Mouse (Mus musculus) CH12.LX (cell line): ENCODE data around the gene Xpo6. TPM values are rescaled to one million over a fixed set of nuclear protein-coding genes. Genes with fewer than 3 reads are reported as not detected.

Experiments
- DNase-seq: peaks from one replicate; pipeline ENCODE4 v3.0.0-alpha.2; 2013; ENCODE audit errors: extremely low read depth
- H3K27ac ChIP-seq: 2 replicates; pipeline ENCODE4 v1.5.1; 2012; ENCODE audit warnings: low read depth, mild to moderate bottlenecking, control low read depth, moderate library complexity; ENCODE audit not compliant: insufficient read depth
- H3K27me3 ChIP-seq: replicated peaks from 2 replicates; pipeline ENCODE3; 2012; ENCODE audit warnings: inconsistent platforms
- H3K36me3 ChIP-seq, 2 experiments: replicated peaks in 1 of 2; 2 replicates each; pipeline versions ENCODE3 to v1.6.1; 2012; ENCODE audit warnings: inconsistent platforms in 1 of 2, low read length in 1 of 2, mild to moderate bottlenecking in 1 of 2, mixed read lengths in 1 of 2, moderate library complexity in 1 of 2; ENCODE audit not compliant: control insufficient read depth in 1 of 2, insufficient read depth in 1 of 2
- H3K4me1 ChIP-seq, 2 experiments: 2 replicates each; pipeline ENCODE4 v1.6.1; 2012; ENCODE audit warnings: inconsistent platforms in 1 of 2, moderate library complexity in 1 of 2; ENCODE audit not compliant: insufficient read depth in 2 of 2, control insufficient read depth in 1 of 2
- H3K4me2 ChIP-seq: 2 replicates; pipeline ENCODE4 v1.6.1; 2012; ENCODE audit warnings: low read depth, mild to moderate bottlenecking, control low read depth; ENCODE audit not compliant: poor library complexity, insufficient read depth, severe bottlenecking
- H3K4me3 ChIP-seq, 3 experiments: fragments of 150-350 bp in 1 of 3; sonication (generic) in 1 of 3; replicated peaks in 1 of 3; 2 replicates each; pipeline versions ENCODE3 to v1.5.1; 2011 to 2012; ENCODE audit warnings: low read depth in 2 of 3, low read length in 2 of 3, mild to moderate bottlenecking in 2 of 3, moderate library complexity in 2 of 3, control low read depth in 1 of 3, improper control_type of control experiment in 1 of 3, inconsistent platforms in 1 of 3, mixed read lengths in 1 of 3; ENCODE audit not compliant: poor library complexity in 1 of 3
- H3K79me2 ChIP-seq: replicated peaks from 2 replicates; pipeline ENCODE4 v1.6.1; 2012; ENCODE audit warnings: mild to moderate bottlenecking, moderate library complexity; ENCODE audit not compliant: control insufficient read depth, poor library complexity, insufficient read depth, severe bottlenecking; ENCODE audit errors: extremely low read depth
- H3K9ac ChIP-seq: 2 replicates; pipeline ENCODE4 v1.6.1; 2012; ENCODE audit warnings: low read depth, mild to moderate bottlenecking, control low read depth, moderate library complexity; ENCODE audit not compliant: insufficient read depth
- H3K9me3 ChIP-seq: replicated peaks from 2 replicates; pipeline ENCODE3; 2012; ENCODE audit warnings: low read length, inconsistent platforms, mixed read lengths
- BHLHE40 ChIP-seq: IDR thresholded peaks from 2 replicates; pipeline ENCODE4 v1.6.1; 2011; ENCODE audit warnings: mild to moderate bottlenecking, low read depth, low read length, improper control_type of control experiment
- CHD1 ChIP-seq: IDR thresholded peaks from 2 replicates; pipeline ENCODE4 v1.6.1; 2012; ENCODE audit warnings: low read depth, low read length, improper control_type of control experiment, inconsistent platforms
- CHD2 ChIP-seq: IDR thresholded peaks from 2 replicates; pipeline ENCODE4 v1.6.1; 2011; ENCODE audit warnings: low read length, improper control_type of control experiment
- E2F4 ChIP-seq: IDR thresholded peaks from 2 replicates; pipeline ENCODE4 v1.6.1; 2011; ENCODE audit warnings: low read depth, low read length, improper control_type of control experiment; ENCODE audit not compliant: insufficient replicate concordance
- ELF1 ChIP-seq: IDR thresholded peaks from 2 replicates; pipeline ENCODE4 v1.6.1; 2014; ENCODE audit warnings: low read depth, mild to moderate bottlenecking, inconsistent platforms, low read length, improper control_type of control experiment
- EP300 ChIP-seq: IDR thresholded peaks from 2 replicates; pipeline ENCODE4 v1.6.1; 2011; ENCODE audit warnings: low read length, improper control_type of control experiment
- HCFC1 ChIP-seq: IDR thresholded peaks from 2 replicates; pipeline ENCODE4 v1.6.1; 2012; ENCODE audit warnings: low read depth, mild to moderate bottlenecking, inconsistent platforms, low read length, improper control_type of control experiment
- JUN ChIP-seq: IDR thresholded peaks from 2 replicates; pipeline ENCODE4 v1.6.1; 2011; ENCODE audit warnings: low read depth, mild to moderate bottlenecking, low read length, improper control_type of control experiment, moderate library complexity; ENCODE audit not compliant: insufficient read depth
- JUND ChIP-seq: conservative IDR thresholded peaks from 2 replicates; pipeline ENCODE4 v1.6.1; 2011; ENCODE audit warnings: low read depth, low read length, improper control_type of control experiment
- KAT2A ChIP-seq: IDR thresholded peaks from 2 replicates; pipeline ENCODE4 v1.6.1; 2012; ENCODE audit warnings: low read length, improper control_type of control experiment, inconsistent platforms; ENCODE audit not compliant: insufficient replicate concordance
- MAX ChIP-seq: IDR thresholded peaks from 2 replicates; pipeline ENCODE4 v1.6.1; 2011; ENCODE audit warnings: low read length, improper control_type of control experiment
- MEF2A ChIP-seq: IDR thresholded peaks from 2 replicates; pipeline ENCODE4 v1.6.1; 2014; ENCODE audit warnings: low read depth, mild to moderate bottlenecking, inconsistent platforms, low read length, improper control_type of control experiment, borderline replicate concordance
- MXI1 ChIP-seq: IDR thresholded peaks from 2 replicates; pipeline ENCODE4 v1.6.1; 2011; ENCODE audit warnings: mild to moderate bottlenecking, low read depth, low read length, improper control_type of control experiment
- MYC ChIP-seq: IDR thresholded peaks from 2 replicates; pipeline ENCODE4 v1.6.1; 2011; ENCODE audit warnings: low read depth, mild to moderate bottlenecking, improper control_type of control experiment, low read length
- NELFE ChIP-seq: IDR thresholded peaks from 2 replicates; pipeline ENCODE4 v1.6.1; 2011; ENCODE audit warnings: low read depth, low read length, improper control_type of control experiment
- NRF1 ChIP-seq: IDR thresholded peaks from 2 replicates; pipeline ENCODE4 v1.6.1; 2014; ENCODE audit warnings: low read depth, mild to moderate bottlenecking, inconsistent platforms, low read length, improper control_type of control experiment, moderate library complexity
- PAX5 ChIP-seq: IDR thresholded peaks from 2 replicates; pipeline ENCODE4 v1.6.1; 2012; ENCODE audit warnings: low read length, inconsistent platforms, mixed read lengths
- POLR2A ChIP-seq: IDR thresholded peaks from 2 replicates; pipeline ENCODE4 v1.6.1; 2011; ENCODE audit warnings: low read depth, mild to moderate bottlenecking, improper control_type of control experiment, low read length
- RCOR1 ChIP-seq: conservative IDR thresholded peaks from 2 replicates; pipeline ENCODE4 v1.6.1; 2012; ENCODE audit warnings: low read depth, mild to moderate bottlenecking, inconsistent platforms, low read length, improper control_type of control experiment
- SMC3 ChIP-seq: IDR thresholded peaks from 2 replicates; pipeline ENCODE4 v1.6.1; 2011; ENCODE audit warnings: low read depth, low read length, improper control_type of control experiment
- TCF12 ChIP-seq: IDR thresholded peaks from 2 replicates; pipeline ENCODE4 v1.6.1; 2014; ENCODE audit warnings: low read depth, mild to moderate bottlenecking, inconsistent platforms, low read length, improper control_type of control experiment
- UBTF ChIP-seq: IDR thresholded peaks from 2 replicates; pipeline ENCODE4 v1.6.1; 2012; ENCODE audit warnings: low read depth, mild to moderate bottlenecking, inconsistent platforms, low read length, improper control_type of control experiment, moderate library complexity
- USF1 ChIP-seq: IDR thresholded peaks from 2 replicates; pipeline ENCODE4 v1.6.1; 2014; ENCODE audit warnings: low read depth, mild to moderate bottlenecking, inconsistent platforms, low read length, improper control_type of control experiment
- ZC3H11A ChIP-seq: IDR thresholded peaks from 2 replicates; pipeline ENCODE4 v1.6.1; 2012; ENCODE audit warnings: low read depth, mild to moderate bottlenecking, inconsistent platforms, low read length, improper control_type of control experiment
- ZKSCAN1 ChIP-seq: IDR thresholded peaks from 2 replicates; pipeline ENCODE4 v1.6.1; 2012; ENCODE audit warnings: low read depth, inconsistent platforms, low read length, improper control_type of control experiment, borderline replicate concordance
- ZMIZ1 ChIP-seq: IDR thresholded peaks from 2 replicates; pipeline ENCODE4 v1.6.1; 2012; ENCODE audit warnings: low read depth, mild to moderate bottlenecking, inconsistent platforms, low read length, improper control_type of control experiment
- ZNF384 ChIP-seq: IDR thresholded peaks from 2 replicates; pipeline ENCODE4 v1.6.1; 2012; ENCODE audit warnings: low read depth, low read length, improper control_type of control experiment, inconsistent platforms
- dilution Hi-C: fragments of 300-500 bp; cut with MboI; formaldehyde crosslinking; loops from 2 replicates; pipeline ENCODE4 v1.14.3; 2020; ENCODE audit warnings: low sequenced_read_pairs; ENCODE audit not compliant: extremely low pct_unique_long_range_greater_than_20kb, extremely low pct_ligation_motif_present
- in situ Hi-C: fragments of 300-500 bp; cut with MboI; formaldehyde crosslinking; loops from 3 replicates; pipeline ENCODE4 v1.14.3; 2019; ENCODE audit warnings: low sequenced_read_pairs, low pct_ligation_motif_present, low pct_unique_long_range_greater_than_20kb, mixed read lengths
- polyA plus RNA-seq: library from polyadenylated mRNA; unstranded; fragments of >175 nt; gene quantifications from 2 replicates; pipeline ENCODE4 v1.2.1, GENCODE M21; 2012; ENCODE audit warnings: low read depth; ENCODE audit not compliant: insufficient read length
- total RNA-seq, 2 experiments: library from RNA; depleted of rRNA; stranded (reverse); fragments of 300-350 nt in 1 of 2; fragments of >200 nt in 1 of 2; gene quantifications; 2 replicates each; pipeline ENCODE4 v1.2.3; 2012 to 2014

Xpo6 gene
- total and polyA plus RNA-seq, 3 experiments = 49.9 to 149 (median 79.1) TPM

GRCm38 (mm10) chr7:126158238-126158637, 42.1 kb downstream of the Xpo6 start:
- Histone ChIP-seq H3K4me3 (no peak overlapping the region), H3K27ac (peak overlapping the region; percentile 31; the same call in 1 of the 2 replicates), H3K9ac (no peak overlapping the region), H3K36me3 (peaks cover 39 to 81% of the 10 kb centered on the region in 2 experiments), H3K79me2 (no peaks in the 10 kb centered on the region; the same call in 1 of the 2 replicates), H3K27me3 (no peaks in the 10 kb centered on the region), H3K4me2 (no peak overlapping the region), H3K4me1 (peaks cover 7 to 34% of the 10 kb centered on the region in 2 experiments), H3K9me3 (no peaks in the 10 kb centered on the region)
- TF ChIP-seq ZNF384 = no peak
- TF ChIP-seq MXI1 = no peak
- TF ChIP-seq NRF1 = no peak
- no peak for TF ChIP-seq SMC3
- TF ChIP-seq CHD1 = no peak
- TF ChIP-seq ZC3H11A = no peak
- no peak for TF ChIP-seq TCF12
- no peak for TF ChIP-seq RCOR1
- no peak for TF ChIP-seq HCFC1
- no peak for TF ChIP-seq JUND
- no peak for TF ChIP-seq MEF2A
- no peak for TF ChIP-seq NELFE
- no peak for TF ChIP-seq CHD2
- in situ Hi-C loops (no loop called here), dilution Hi-C loops (no loop called here)
- DNase-seq = no peak

GRCm38 (mm10) chr7:126155746-126156145, 44.6 kb downstream of the Xpo6 start:
- no peak overlapping the region for H3K4me2 ChIP-seq
- DNase-seq = peak; percentile 21
- dilution Hi-C loops (no loop called here), in situ Hi-C loops (no loop called here)
- H3K9ac ChIP-seq = no peak overlapping the region
- peaks cover 15 to 43% of the 10 kb centered on the region in 2 experiments for H3K4me1 ChIP-seq
- H3K36me3 ChIP-seq = peaks cover 54 to 87% of the 10 kb centered on the region in 2 experiments
- H3K27ac ChIP-seq = no peak overlapping the region
- H3K4me3 ChIP-seq = no peak overlapping the region
- H3K79me2 ChIP-seq = no peaks in the 10 kb centered on the region
- H3K27me3 ChIP-seq = no peaks in the 10 kb centered on the region
- H3K9me3 ChIP-seq = no peaks in the 10 kb centered on the region
- TF ChIP-seq EP300 = no peak
- TF ChIP-seq POLR2A = no peak
- TF ChIP-seq NRF1 = no peak
- no peak for TF ChIP-seq USF1
- no peak for TF ChIP-seq MXI1
- no peak for TF ChIP-seq BHLHE40
- no peak for TF ChIP-seq ELF1
- no peak for TF ChIP-seq MAX
- TF ChIP-seq UBTF = no peak
- no peak for TF ChIP-seq ZKSCAN1
- TF ChIP-seq ZC3H11A = no peak
- TF ChIP-seq ZMIZ1 = no peak
- no peak for TF ChIP-seq KAT2A
- TF ChIP-seq E2F4 = no peak
- no peak for TF ChIP-seq MEF2A
- no peak for TF ChIP-seq PAX5
- TF ChIP-seq JUN = no peak
- no peak for TF ChIP-seq MYC
